Mouse (Mus musculus) G1E-ER4 (cell line): ENCODE data around the gene Hormad2. TPM values are rescaled to one million over a fixed set of nuclear protein-coding genes. Genes with fewer than 3 reads are reported as not detected.

Experiments
- GATA1 ChIP-seq: IDR thresholded peaks from one replicate; pipeline ENCODE4 v1.8.0; 2012; ENCODE audit warnings: low read length, inconsistent platforms
- polyA plus RNA-seq: library from polyadenylated mRNA; stranded (reverse); fragments of >175 nt; gene quantifications from 2 replicates; pipeline ENCODE4 v1.2.3, GENCODE M21; 2012

Gene Hormad2
- polyA plus RNA-seq, 1 experiment, result 10.2 TPM

DNA sequence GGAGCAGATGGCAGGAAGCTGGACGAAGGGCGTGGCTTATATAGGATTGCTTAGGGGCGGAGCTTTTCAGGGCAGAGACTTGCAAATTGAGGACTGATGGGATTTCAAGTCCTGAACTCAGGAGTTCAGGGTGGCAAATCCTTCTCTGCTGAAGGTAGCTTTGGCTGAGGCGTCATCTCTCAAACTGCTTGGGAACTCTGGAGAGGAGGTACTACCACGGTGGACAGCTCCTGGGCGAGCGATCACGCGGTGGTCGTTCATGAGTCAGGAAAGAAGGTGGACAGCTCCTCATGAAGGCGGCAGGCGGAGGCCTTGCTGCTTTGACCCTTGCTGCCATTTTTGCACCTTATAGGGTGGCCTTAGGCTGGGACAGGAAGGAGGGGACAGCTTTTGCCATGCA is 20.2 kb upstream of the Hormad2 start:
- no peak for TF ChIP-seq GATA1

DNA sequence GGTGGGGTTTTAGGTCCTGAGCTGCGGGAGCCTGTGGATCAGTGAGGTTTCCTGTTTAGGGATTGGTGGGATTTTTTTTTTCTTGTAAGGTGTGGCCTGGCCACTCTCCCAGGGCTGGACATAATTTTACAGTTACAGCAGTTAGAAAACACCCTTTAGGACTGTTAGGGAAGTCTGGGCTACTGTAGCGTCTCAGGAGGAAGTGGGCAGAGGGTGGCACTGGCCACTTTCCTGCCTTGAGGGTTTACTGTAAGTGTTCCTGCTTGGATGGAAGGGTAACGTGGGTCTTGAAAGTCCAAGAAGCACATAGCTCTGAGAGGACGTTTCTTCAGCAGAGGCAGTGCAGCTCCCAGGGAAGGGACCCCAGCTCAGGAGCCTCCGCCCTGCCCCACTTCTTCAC is 19.7 kb upstream of the Hormad2 start:
- TF ChIP-seq GATA1, result no peak

DNA sequence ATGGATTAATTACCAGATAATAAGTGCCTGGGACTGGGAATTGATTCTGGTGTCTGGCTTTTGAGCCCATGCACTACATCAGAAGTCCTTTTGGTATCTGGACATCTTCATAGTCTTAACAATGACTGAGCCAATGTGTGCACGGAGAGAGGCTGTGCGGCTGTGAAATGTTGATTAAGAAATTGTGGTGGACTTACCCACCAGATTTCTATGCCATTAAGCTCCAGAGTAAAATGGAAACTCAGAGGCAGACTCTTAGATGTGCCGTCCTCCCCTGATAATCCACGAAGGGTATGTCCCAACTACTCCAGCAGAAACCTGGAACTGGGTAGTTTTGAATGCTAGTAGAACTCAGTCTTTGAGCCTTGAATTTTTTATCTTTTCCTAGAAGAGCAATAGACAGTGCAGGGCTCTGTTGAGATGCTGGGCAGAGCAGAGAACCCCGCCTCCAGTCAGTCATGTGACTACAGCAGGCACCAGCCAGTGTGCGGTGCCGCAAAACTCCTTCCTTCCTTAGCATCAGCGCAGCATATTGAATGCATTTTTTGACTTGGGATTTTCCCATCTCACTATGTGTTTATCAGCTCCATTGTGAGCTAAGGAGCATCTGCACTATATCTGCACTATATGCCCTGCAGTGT is 14.1 kb upstream of the Hormad2 start:
- TF ChIP-seq GATA1, result no peak

DNA sequence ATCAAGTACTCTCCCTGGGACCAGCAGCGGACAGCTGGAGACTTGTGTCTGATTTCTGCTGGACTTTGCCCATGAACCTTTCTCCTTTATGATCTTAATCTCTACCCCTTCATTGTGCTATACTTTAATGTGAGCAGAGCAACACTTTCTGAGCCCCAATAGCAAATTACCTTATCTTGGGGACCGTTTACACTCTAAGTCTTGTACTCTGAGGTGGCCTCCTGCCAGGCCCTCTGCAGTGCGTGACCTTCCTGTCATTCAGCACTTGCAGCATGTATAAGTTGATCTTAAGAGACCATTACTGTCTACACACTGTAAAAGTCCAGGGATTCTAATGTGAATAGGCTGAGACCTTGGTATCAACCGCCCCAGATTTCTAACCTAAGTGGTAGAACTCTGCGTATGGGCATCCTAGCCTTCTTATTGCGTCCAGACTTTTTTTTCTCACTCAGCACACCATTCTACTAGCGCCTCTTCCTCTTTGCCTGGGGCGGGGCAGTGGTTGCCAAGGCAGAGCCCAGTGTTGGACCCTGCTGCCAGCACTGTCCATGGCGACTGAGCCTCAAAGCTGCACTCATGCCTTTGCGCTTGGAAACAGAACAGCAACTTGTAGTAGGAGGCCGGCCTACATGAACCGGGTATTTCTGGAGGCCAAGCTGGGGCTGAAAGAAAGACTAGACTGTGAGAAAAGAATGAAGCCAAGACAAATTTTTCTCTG is 11.7 kb upstream of the Hormad2 start:
- no peak for TF ChIP-seq GATA1

DNA sequence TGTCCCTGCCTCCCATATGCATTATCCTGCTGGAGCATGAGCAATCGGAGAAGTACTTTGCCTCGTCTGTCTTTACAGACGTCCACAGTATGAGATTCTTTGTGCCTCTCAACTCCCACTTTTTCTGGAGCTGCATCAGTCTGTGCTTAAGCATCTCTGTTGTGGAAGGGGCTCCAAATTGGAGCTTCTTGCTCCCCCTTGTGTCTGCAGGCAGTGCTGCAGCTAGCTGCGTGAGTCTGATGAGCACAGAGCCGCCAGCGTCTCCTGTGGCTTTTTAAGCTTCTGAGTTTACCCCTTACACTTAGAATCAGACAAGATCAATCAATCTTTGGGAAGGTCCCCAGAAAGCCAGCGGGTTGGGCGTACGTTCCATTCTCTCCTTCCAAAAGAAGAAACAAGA is 10.2 kb upstream of the Hormad2 start:
- TF ChIP-seq GATA1, result no peak

DNA sequence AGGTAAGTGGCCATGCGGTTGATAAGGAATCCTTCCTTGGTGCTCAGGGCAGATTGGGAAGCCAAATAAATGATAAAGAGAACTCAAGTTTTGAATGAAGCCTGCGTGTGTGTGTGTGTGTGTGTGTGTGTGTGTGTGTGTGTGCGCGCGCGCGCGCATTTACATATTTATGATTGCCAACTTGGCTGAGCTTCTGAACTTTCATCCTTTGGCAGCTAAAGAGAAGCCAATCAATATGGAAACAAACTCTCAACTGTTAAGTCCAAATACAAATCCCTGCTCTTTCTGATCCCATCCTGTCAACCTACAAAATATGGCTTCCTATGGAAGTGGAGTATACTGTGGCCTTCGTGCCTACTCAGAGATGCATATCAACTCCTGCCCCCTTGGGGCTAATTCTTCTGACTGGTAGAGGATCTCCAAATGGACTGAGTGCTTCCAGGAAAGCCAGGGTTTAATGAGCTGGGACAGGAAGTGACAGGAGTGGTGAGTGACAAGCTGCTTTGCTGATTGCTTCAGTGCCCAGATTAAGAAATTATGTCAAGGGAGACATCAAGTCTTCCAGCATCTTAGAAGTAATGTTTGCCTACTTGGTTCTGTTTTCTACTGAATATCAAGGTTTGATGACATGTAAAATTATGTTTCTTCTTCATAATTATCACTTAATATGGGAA is 5.4 kb upstream of the Hormad2 start:
- no peak for TF ChIP-seq GATA1

DNA sequence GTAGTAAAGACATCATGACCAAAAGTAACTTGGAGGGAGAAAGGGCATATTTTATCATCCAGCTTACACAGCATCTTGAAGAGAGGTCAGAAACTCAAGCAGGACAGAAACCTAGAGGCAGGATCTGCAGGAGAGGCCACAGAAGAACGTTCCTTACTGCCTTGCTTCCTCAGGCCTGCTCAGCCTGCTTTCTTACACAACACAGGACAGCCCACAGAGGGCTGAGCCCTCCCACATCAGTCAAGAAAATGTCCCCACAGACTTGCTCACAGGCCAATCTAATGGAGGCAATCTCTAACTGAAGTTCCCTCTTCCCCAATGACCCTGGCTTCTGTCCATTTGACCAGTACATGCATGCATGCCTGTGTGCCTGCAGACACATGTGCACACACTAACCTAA is 1.4 kb upstream of the Hormad2 start:
- no peak for TF ChIP-seq GATA1

DNA sequence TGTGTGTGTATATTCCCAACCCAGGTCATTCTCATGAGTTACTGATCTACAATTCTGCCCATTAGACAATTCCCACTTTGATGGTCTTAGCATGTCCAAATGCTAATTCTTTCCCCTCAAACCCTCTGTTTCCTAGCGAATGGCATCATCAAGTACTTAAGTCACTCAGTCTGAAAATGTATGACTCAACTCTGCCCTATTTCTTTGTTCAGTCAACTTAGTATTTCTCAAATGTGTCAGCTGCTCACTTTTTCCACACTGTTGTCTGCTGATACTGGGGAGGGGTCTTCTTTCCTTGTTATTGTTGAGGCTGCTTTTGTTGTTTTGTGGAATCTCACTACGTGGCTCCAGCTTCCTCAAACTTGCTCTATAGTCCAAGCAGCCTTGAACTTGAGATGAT is 2.7 kb downstream of the Hormad2 start:
- TF ChIP-seq GATA1, result no peak

DNA sequence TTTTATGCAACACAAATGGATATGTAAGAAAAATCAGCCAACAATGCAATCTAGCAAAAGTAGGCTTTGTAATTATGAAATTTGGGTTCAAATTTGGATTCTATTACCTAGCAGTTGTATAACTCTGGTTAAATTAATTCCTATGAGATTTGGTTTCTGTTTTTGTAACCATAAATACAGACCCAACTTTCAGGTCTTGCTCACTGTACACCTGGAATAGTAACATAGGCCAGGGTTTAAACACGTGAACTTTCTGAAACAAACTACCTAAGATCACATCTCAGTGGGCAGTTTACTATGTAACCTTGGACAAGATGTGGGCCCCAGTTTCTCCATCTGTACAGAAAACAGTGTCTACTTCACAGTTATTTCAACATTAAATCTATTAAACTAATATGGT is 3.6 kb downstream of the Hormad2 start:
- no peak for TF ChIP-seq GATA1

DNA sequence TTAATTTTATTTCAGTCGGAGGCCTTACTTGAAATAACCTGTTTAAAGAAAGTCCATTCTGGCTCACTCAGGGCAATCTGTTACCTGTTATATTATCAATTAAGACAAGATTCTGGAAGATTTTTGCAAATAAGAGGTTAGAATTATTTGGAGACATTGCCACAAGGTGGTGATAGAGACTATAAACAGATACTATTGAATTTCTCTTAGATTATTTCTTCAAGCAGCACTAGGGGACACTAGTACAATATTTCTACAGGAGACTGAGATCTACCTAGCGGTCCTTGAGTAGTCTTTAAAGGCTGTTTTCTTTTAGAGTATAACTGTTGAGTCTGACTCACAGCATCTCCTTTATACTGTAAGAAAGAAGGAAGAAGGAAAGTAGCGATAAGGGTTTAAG is 4.3 kb downstream of the Hormad2 start:
- no peak for TF ChIP-seq GATA1

DNA sequence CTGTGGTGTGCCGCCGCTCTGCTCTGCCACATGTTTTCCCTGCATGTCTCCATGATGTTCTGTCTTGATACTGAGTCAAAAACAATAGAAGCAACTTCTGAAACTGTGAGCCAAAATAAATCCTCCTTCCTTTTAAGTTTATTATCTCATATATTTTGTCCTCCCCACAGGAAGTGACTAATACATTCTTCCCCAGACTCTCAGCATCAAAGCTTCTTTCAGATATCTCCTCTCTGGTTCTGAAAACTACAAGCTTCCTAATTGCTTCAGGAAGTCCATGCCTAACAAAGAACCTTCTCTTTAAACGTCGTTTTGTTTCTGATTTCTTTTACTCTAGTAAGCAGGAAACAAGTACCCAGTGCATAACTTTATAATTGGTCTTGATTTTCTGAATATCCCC is 6.4 kb downstream of the Hormad2 start:
- no peak for TF ChIP-seq GATA1

DNA sequence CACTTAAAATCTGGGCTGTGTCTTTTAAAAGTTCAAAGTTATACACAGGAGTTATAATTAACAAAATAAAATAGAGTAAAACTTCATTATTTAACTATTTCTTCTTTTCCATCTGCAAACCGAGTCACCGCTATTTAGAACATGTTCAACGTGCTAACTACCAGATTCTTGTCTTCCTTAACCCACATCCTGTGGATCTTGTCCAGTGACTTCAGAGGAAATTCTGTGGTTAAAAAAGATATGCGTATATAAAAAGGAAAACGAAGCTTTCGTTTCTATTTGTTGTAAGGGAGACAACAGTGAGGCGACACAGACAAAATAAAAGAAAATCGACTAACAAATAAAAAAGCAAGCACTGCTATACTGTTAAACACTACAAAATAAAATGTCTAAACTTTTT is 17.1 kb downstream of the Hormad2 start:
- no peak for TF ChIP-seq GATA1

DNA sequence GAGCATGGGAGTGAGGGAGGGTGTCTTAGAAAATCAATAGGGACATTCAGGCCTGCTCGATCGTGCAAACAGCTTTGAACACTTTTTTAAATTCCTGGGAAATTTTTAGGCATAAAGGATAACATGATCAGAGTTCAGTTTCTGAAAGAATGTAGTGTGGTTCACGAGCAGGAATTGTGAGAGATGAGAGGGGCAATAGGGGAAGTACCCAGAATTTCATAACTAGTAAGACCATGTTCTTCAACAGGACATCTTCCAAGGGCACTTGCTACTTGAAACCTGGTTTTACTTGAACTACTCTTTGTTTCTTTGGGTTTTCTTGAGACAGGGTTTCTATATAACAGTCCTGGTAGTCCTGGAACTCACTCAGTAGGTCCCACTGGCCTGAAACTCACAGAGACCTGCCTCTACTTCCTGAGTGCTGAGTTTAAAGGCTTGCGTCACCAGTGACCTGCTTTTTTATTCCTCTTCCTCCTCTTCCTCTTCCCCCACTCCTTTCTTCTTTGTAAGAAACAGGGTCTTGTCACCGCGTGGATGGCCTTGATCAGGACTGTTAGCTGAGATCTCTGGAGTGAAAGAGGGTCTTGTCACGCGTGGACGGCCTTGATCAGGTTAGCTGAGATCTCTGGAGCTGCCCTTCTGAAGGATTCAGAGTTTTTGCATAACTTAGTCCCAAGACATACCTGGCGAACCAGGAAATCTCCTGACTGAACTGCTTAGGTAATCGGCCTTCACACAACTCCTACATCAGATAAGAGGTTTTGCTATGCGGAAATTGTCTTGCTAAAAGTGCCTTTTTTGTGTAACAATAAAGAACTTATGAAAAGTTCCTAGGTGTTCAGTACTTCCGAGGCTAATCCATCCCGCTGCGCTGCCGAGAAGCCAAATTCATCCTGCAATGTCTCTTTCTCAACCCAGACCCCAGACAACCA is 18.1 kb downstream of the Hormad2 start:
- no peak for TF ChIP-seq GATA1

DNA sequence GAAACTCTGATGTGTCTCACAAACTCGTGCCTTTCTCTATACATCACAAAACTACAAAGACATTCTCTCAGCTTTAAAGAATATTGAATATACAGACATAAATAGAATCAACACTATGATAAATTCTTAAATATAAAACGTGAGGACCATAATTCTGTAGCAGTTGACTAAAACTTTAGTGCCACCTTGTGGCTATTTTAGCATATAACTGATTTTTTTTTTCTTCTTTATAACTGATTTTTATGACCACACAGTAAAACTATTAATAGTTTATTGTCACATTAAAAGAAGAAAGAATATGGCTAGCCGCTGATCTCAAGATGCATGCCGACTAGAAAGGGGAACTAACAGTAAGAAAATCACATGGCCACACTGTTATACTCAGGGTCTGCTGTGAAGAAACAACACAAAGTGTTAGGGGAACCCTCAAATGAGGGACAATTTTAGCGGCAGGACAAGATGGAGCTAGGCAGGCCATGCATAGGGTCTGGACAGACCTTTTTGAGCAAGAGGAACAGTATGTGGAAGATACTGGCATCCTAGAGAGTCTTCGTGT is 18.9 kb downstream of the Hormad2 start:
- no peak for TF ChIP-seq GATA1

DNA sequence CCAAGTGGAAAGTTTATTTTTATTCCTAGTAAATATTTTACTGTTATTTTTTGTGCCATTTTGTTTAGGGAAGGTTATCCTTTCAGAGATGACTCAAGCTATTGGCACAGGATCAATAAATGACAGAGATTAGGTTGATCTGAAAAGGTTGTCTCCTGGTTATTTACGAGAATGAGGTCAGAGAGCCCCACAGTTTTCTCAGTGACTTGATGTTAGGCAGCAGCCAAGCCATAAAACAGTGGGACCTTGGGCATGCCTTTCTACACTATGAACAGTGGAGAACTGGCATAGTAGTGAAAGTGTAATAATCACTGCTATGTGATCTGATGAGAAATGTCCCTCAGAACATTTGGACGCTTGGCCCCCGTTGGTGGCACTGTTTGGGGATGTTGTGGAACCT is 22.9 kb downstream of the Hormad2 start:
- TF ChIP-seq GATA1, result no peak
